Mouse (Mus musculus): Measurements from ENCODE around the gene Shisal2b.
"Not testable (repeated sequence)": the region's sequence is repeated elsewhere in the genome, so short reads cannot be mapped to it uniquely, and the experiment has no call there.

Shisal2b gene

GRCm38 (mm10) chr13:104863127-104863979 lies at the start of gene Shisal2b:
Shisal2b (minus strand) TSS chr13:104863893.
- DNase-seq, result no peak

- not testable (repeated sequence) for DNase-seq
Observed at GRCm38 (mm10) chr13:104911626-104912025, 47.9 kb upstream of the Shisal2b start.

GRCm38 (mm10) chr13:104911006-104911405 lies 47.3 kb upstream of the Shisal2b start:
- not testable (repeated sequence) for DNase-seq

GRCm38 (mm10) chr13:104908691-104909090 lies 45.0 kb upstream of the Shisal2b start:
- DNase-seq, result no peak

GRCm38 (mm10) chr13:104894771-104895170 lies 31.1 kb upstream of the Shisal2b start:
- no peak for DNase-seq

- DNase-seq, result no peak
Observed at GRCm38 (mm10) chr13:104892337-104892736, 28.6 kb upstream of the Shisal2b start.

GRCm38 (mm10) chr13:104886308-104887032 lies 22.8 kb upstream of the Shisal2b start:
- no peak for DNase-seq

GRCm38 (mm10) chr13:104883566-104884249 lies 20.0 kb upstream of the Shisal2b start:
- DNase-seq, result no peak

- DNase-seq, result no peak
Observed at GRCm38 (mm10) chr13:104878508-104878907, 14.8 kb upstream of the Shisal2b start.

GRCm38 (mm10) chr13:104869907-104870306 lies 6.2 kb upstream of the Shisal2b start:
- no peak for DNase-seq

GRCm38 (mm10) chr13:104866726-104867125 lies 3.0 kb upstream of the Shisal2b start:
- DNase-seq, result no peak

GRCm38 (mm10) chr13:104853645-104854044 lies 10.0 kb downstream of the Shisal2b start:
- no peak for DNase-seq

- DNase-seq, result no peak
Observed at GRCm38 (mm10) chr13:104843295-104844089, 20.2 kb downstream of the Shisal2b start.

- no peak for DNase-seq
Observed at GRCm38 (mm10) chr13:104841937-104842336, 21.8 kb downstream of the Shisal2b start.

- no peak for DNase-seq
Observed at GRCm38 (mm10) chr13:104837628-104838027, 26.1 kb downstream of the Shisal2b start.

GRCm38 (mm10) chr13:104832811-104833210 lies 30.9 kb downstream of the Shisal2b start:
- DNase-seq, result no peak

GRCm38 (mm10) chr13:104825470-104825869 lies 38.2 kb downstream of the Shisal2b start:
- DNase-seq, result no peak

GRCm38 (mm10) chr13:104822411-104822838 lies 41.3 kb downstream of the Shisal2b start:
- no peak for DNase-seq

GRCm38 (mm10) chr13:104821908-104822307 lies 41.8 kb downstream of the Shisal2b start:
- no peak for DNase-seq

GRCm38 (mm10) chr13:104821192-104821591 lies 42.5 kb downstream of the Shisal2b start:
- no peak for DNase-seq

GRCm38 (mm10) chr13:104817696-104818095 lies 46.0 kb downstream of the Shisal2b start:
- peak; percentile 4 for DNase-seq

Measured in lung, postnatal 36 days (tissue).